Mouse (Mus musculus): ENCODE measurements at regions not wholly inside any gene's neighbourhood (a gene's known extent, or its start where the extent isn't known, plus 50 kb on each side); places are given as distances from the start of the nearest gene placed in this dataset.
"Not testable (repeated sequence)": the region's sequence is repeated elsewhere in the genome, so short reads cannot be mapped to it uniquely, and the experiment has no call there.

- not testable (repeated sequence) for H3K4me1 ChIP-seq (ENCODE audit: control insufficient read depth, insufficient read depth, low read depth, low read length); H3K27me3 ChIP-seq (replicated peaks; ENCODE audit: control insufficient read depth, insufficient read depth, low read length); H3K4me3 ChIP-seq (ENCODE audit: low read length); H3K9ac ChIP-seq (ENCODE audit: low read depth, low read length); H3K36me3 ChIP-seq (ENCODE audit: control insufficient read depth, insufficient read depth, low read length); H3K4me2 ChIP-seq (ENCODE audit: low read length); ATAC-seq; H3K27ac ChIP-seq (ENCODE audit: low read depth, low read length); H3K9me3 ChIP-seq (ENCODE audit: control insufficient read depth, low read length)
- WGBS, result 70% methylated on average over 1 of the region's 1 CpGs
These were observed 494.4 kb upstream of the Olfr1507 start for GRCm38 (mm10) chr14:52989940-52990339.

- WGBS, result no CpG with 5 or more reads among the region's 6 CpGs
- not testable (repeated sequence) for ATAC-seq; H3K4me2 ChIP-seq (ENCODE audit: low read length); H3K9me3 ChIP-seq (ENCODE audit: control insufficient read depth, low read length); H3K27ac ChIP-seq (ENCODE audit: low read depth, low read length); H3K9ac ChIP-seq (ENCODE audit: low read depth, low read length); H3K4me3 ChIP-seq (ENCODE audit: low read length); H3K36me3 ChIP-seq (ENCODE audit: control insufficient read depth, insufficient read depth, low read length); H3K4me1 ChIP-seq (ENCODE audit: control insufficient read depth, insufficient read depth, low read depth, low read length); H3K27me3 ChIP-seq (replicated peaks; ENCODE audit: control insufficient read depth, insufficient read depth, low read length)
These were observed 493.0 kb upstream of the Olfr1507 start for GRCm38 (mm10) chr14:52988563-52988962.

GRCm38 (mm10) chr14:52972207-52973003, 476.9 kb upstream of the Olfr1507 start:
- no CpG with 5 or more reads among the region's 12 CpGs for WGBS
- H3K9me3 ChIP-seq (ENCODE audit: control insufficient read depth, low read length); H3K27me3 ChIP-seq (replicated peaks; ENCODE audit: control insufficient read depth, insufficient read depth, low read length); H3K36me3 ChIP-seq (ENCODE audit: control insufficient read depth, insufficient read depth, low read length); H3K4me2 ChIP-seq (ENCODE audit: low read length); H3K4me3 ChIP-seq (ENCODE audit: low read length); H3K9ac ChIP-seq (ENCODE audit: low read depth, low read length); H3K4me1 ChIP-seq (ENCODE audit: control insufficient read depth, insufficient read depth, low read depth, low read length); H3K27ac ChIP-seq (ENCODE audit: low read depth, low read length): not testable (repeated sequence)
- ATAC-seq, result peak; percentile 94

GRCm38 (mm10) chr14:52962110-52962509, 466.6 kb upstream of the Olfr1507 start:
- not testable (repeated sequence) for H3K27me3 ChIP-seq (replicated peaks; ENCODE audit: control insufficient read depth, insufficient read depth, low read length); H3K27ac ChIP-seq (ENCODE audit: low read depth, low read length); H3K4me3 ChIP-seq (ENCODE audit: low read length); H3K4me1 ChIP-seq (ENCODE audit: control insufficient read depth, insufficient read depth, low read depth, low read length); H3K9ac ChIP-seq (ENCODE audit: low read depth, low read length); ATAC-seq; H3K9me3 ChIP-seq (ENCODE audit: control insufficient read depth, low read length); H3K36me3 ChIP-seq (ENCODE audit: control insufficient read depth, insufficient read depth, low read length); H3K4me2 ChIP-seq (ENCODE audit: low read length)
- 73% methylated on average over 3 of the region's 4 CpGs for WGBS

GRCm38 (mm10) chr14:52956515-52956914, 461.0 kb upstream of the Olfr1507 start:
- not testable (repeated sequence) for H3K36me3 ChIP-seq (ENCODE audit: control insufficient read depth, insufficient read depth, low read length); H3K9me3 ChIP-seq (ENCODE audit: control insufficient read depth, low read length); H3K27ac ChIP-seq (ENCODE audit: low read depth, low read length); H3K9ac ChIP-seq (ENCODE audit: low read depth, low read length); ATAC-seq; H3K4me1 ChIP-seq (ENCODE audit: control insufficient read depth, insufficient read depth, low read depth, low read length); H3K4me2 ChIP-seq (ENCODE audit: low read length); H3K27me3 ChIP-seq (replicated peaks; ENCODE audit: control insufficient read depth, insufficient read depth, low read length); H3K4me3 ChIP-seq (ENCODE audit: low read length)
- whole genome bisulfite sequencing, result no CpG with 5 or more reads among the region's 2 CpGs

- H3K36me3 ChIP-seq (ENCODE audit: control insufficient read depth, insufficient read depth, low read length); H3K9me3 ChIP-seq (ENCODE audit: control insufficient read depth, low read length); H3K4me1 ChIP-seq (ENCODE audit: control insufficient read depth, insufficient read depth, low read depth, low read length); H3K27me3 ChIP-seq (replicated peaks; ENCODE audit: control insufficient read depth, insufficient read depth, low read length); H3K4me3 ChIP-seq (ENCODE audit: low read length); ATAC-seq; H3K4me2 ChIP-seq (ENCODE audit: low read length); H3K27ac ChIP-seq (ENCODE audit: low read depth, low read length); H3K9ac ChIP-seq (ENCODE audit: low read depth, low read length): not testable (repeated sequence)
- WGBS, result no CpG with 5 or more reads among the region's 3 CpGs
These were observed 449.4 kb upstream of the Olfr1507 start for GRCm38 (mm10) chr14:52944925-52945324.

- H3K4me1 ChIP-seq (ENCODE audit: control insufficient read depth, insufficient read depth, low read depth, low read length); H3K27me3 ChIP-seq (replicated peaks; ENCODE audit: control insufficient read depth, insufficient read depth, low read length); H3K4me2 ChIP-seq (ENCODE audit: low read length); ATAC-seq; H3K9ac ChIP-seq (ENCODE audit: low read depth, low read length); H3K4me3 ChIP-seq (ENCODE audit: low read length); H3K9me3 ChIP-seq (ENCODE audit: control insufficient read depth, low read length); H3K36me3 ChIP-seq (ENCODE audit: control insufficient read depth, insufficient read depth, low read length); H3K27ac ChIP-seq (ENCODE audit: low read depth, low read length): not testable (repeated sequence)
These were observed 446.9 kb upstream of the Olfr1507 start for GRCm38 (mm10) chr14:52942438-52942837.

- H3K4me3 ChIP-seq (ENCODE audit: low read length); H3K9me3 ChIP-seq (ENCODE audit: control insufficient read depth, low read length); H3K27ac ChIP-seq (ENCODE audit: low read depth, low read length); H3K4me1 ChIP-seq (ENCODE audit: control insufficient read depth, insufficient read depth, low read depth, low read length); H3K4me2 ChIP-seq (ENCODE audit: low read length); ATAC-seq; H3K9ac ChIP-seq (ENCODE audit: low read depth, low read length); H3K27me3 ChIP-seq (replicated peaks; ENCODE audit: control insufficient read depth, insufficient read depth, low read length); H3K36me3 ChIP-seq (ENCODE audit: control insufficient read depth, insufficient read depth, low read length): not testable (repeated sequence)
- no CpG with 5 or more reads among the region's 1 CpGs for WGBS
These were observed 446.2 kb upstream of the Olfr1507 start for GRCm38 (mm10) chr14:52941747-52942146.

- H3K27ac ChIP-seq (ENCODE audit: low read depth, low read length); H3K36me3 ChIP-seq (ENCODE audit: control insufficient read depth, insufficient read depth, low read length); H3K9ac ChIP-seq (ENCODE audit: low read depth, low read length); H3K4me1 ChIP-seq (ENCODE audit: control insufficient read depth, insufficient read depth, low read depth, low read length); H3K4me2 ChIP-seq (ENCODE audit: low read length); H3K9me3 ChIP-seq (ENCODE audit: control insufficient read depth, low read length); ATAC-seq; H3K4me3 ChIP-seq (ENCODE audit: low read length); H3K27me3 ChIP-seq (replicated peaks; ENCODE audit: control insufficient read depth, insufficient read depth, low read length): not testable (repeated sequence)
- no CpG with 5 or more reads among the region's 5 CpGs for WGBS
These were observed 424.6 kb upstream of the Olfr1507 start for GRCm38 (mm10) chr14:52920138-52920537.

GRCm38 (mm10) chr14:52913814-52914213, 418.3 kb upstream of the Olfr1507 start:
- not testable (repeated sequence) for H3K36me3 ChIP-seq (ENCODE audit: control insufficient read depth, insufficient read depth, low read length); H3K27ac ChIP-seq (ENCODE audit: low read depth, low read length); H3K9ac ChIP-seq (ENCODE audit: low read depth, low read length); H3K9me3 ChIP-seq (ENCODE audit: control insufficient read depth, low read length); H3K4me3 ChIP-seq (ENCODE audit: low read length); H3K4me1 ChIP-seq (ENCODE audit: control insufficient read depth, insufficient read depth, low read depth, low read length); ATAC-seq; H3K27me3 ChIP-seq (replicated peaks; ENCODE audit: control insufficient read depth, insufficient read depth, low read length); H3K4me2 ChIP-seq (ENCODE audit: low read length)
- WGBS, result no CpG with 5 or more reads among the region's 1 CpGs

Data from hindbrain, embryonic 16.5 days (tissue).